Mouse (Mus musculus) hindbrain, embryonic 12.5 days (tissue): Measurements from ENCODE around the gene Gm14137. TPM values are rescaled to one million over a fixed set of nuclear protein-coding genes. Genes with fewer than 3 reads are reported as not detected.
A peak's percentile ranks its signal among the peaks of the same experiment; 100 is the strongest.

ENCODE experiments used
- ATAC-seq: fragments of 200-750 bp; cut with Nextera tagmentation; 2 replicates; pipeline ENCODE4 v1.8.0; 2017; ENCODE audit warnings: moderate TSS enrichment; ENCODE audit not compliant: low FRiP score
- H3K27ac ChIP-seq: fragments of 300-500 bp; sonication (generic); 2 replicates; pipeline ENCODE4 v1.5.1; 2016; ENCODE audit warnings: mild to moderate bottlenecking
- H3K27me3 ChIP-seq: fragments of 300-500 bp; sonication (generic); 2 replicates; pipeline ENCODE4 v1.6.1; 2016; ENCODE audit warnings: mild to moderate bottlenecking
- H3K36me3 ChIP-seq: fragments of 300-500 bp; sonication (generic); 2 replicates; pipeline ENCODE4 v1.6.1; 2016; ENCODE audit warnings: mild to moderate bottlenecking
- H3K4me1 ChIP-seq: fragments of 300-500 bp; sonication (generic); 2 replicates; pipeline ENCODE4 v1.6.1; 2016
- H3K4me2 ChIP-seq: fragments of 300-500 bp; sonication (generic); replicated peaks from 2 replicates; pipeline ENCODE4 v1.6.1; 2016; ENCODE audit warnings: mild to moderate bottlenecking
- H3K4me3 ChIP-seq: fragments of 300-500 bp; sonication (generic); 2 replicates; pipeline ENCODE4 v1.5.1; 2016; ENCODE audit warnings: mild to moderate bottlenecking
- H3K9ac ChIP-seq: fragments of 300-500 bp; sonication (generic); 2 replicates; pipeline ENCODE4 v1.6.1; 2016; ENCODE audit warnings: mild to moderate bottlenecking, moderate library complexity
- H3K9me3 ChIP-seq: fragments of 300-500 bp; sonication (generic); replicated peaks from 2 replicates; pipeline ENCODE4 v1.6.1; 2016; ENCODE audit warnings: mild to moderate bottlenecking
- WGBS: fragments of 180-500 bp; shearing (Covaris S2); methylation state at CpG from one replicate; pipeline ENCODE4 v1.1.7; 2016; 5-methylcytosine and 5-hydroxymethylcytosine counted together
- polyA plus RNA-seq: library from polyadenylated mRNA; unstranded; fragments of >200 nt; fragmentation: Nextera tagmentation; extraction: Ambion mirVana; gene quantifications from 2 replicates; pipeline ENCODE4 v1.2.1, GENCODE M21; 2016

The Gm14137 gene
- polyA plus RNA-seq, 1 experiment from 2014 or later: 0.96 TPM

DNA sequence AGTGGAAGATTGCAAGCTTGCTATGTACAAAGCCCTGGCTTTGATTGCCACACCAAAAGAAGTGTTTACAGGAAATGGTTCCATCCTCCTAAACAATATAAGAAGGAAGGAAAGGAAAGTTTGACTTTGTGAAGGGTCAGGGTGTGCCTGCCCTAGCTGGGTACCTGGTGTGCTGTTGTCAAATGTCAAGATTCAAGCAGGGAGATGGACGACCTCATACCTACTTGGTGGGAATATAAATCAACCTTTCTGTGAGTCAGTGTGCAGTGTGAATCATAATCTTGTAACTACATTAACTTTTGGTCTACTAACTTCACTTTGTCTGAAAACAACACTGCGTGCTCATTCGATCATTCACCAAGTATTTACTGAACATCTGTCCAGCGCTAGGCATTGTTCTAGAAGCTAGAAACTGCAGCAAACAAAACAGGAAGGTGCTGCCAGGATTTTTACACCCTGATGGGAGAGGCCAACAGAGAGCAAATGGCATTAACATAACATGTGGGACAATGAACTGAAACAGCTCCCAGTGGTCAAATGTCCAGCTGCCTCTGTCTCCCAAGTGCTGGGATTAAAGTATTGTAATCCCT, 29.7 kb downstream of the Gm14137 start:
- no peaks in the 10 kb centered on the region for H3K27me3 ChIP-seq
- ATAC-seq: no peak
- WGBS: 83% methylated on average over 4 of the region's 4 CpGs
- H3K9ac ChIP-seq: no peak overlapping the region
- no peaks in the 10 kb centered on the region for H3K36me3 ChIP-seq
- H3K27ac ChIP-seq: no peak overlapping the region
- no peak overlapping the region for H3K4me3 ChIP-seq
- no peaks in the 10 kb centered on the region for H3K9me3 ChIP-seq
- H3K4me2 ChIP-seq: no peak overlapping the region
- peaks cover 11% of the 10 kb centered on the region for H3K4me1 ChIP-seq

DNA sequence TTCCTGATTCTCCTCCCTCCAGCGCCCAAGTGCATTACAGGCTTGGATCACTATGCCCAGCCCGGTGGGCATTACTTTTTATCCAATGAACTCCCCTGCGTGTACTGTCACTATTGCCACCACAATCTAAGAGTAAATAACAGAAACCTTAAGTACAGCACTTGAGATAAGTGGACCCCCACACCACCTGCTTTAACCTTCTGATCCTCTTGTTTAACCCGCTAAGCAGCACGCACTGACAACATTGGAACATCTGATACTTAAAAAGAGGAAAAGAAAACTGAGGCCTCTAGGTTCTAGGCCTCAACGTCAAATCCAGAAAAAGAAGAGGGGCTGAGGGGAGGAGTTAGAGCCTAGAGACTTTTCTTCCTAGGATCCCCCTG, 33.6 kb downstream of the Gm14137 start:
- peaks cover 18% of the 10 kb centered on the region for H3K4me1 ChIP-seq
- no peak for ATAC-seq
- H3K9ac ChIP-seq: peak overlapping the region; percentile 66
- peak overlapping the region; percentile 68 for H3K4me2 ChIP-seq
- H3K27me3 ChIP-seq: no peaks in the 10 kb centered on the region
- H3K9me3 ChIP-seq: no peaks in the 10 kb centered on the region
- peak overlapping the region; percentile 81 for H3K27ac ChIP-seq
- peaks cover 27% of the 10 kb centered on the region for H3K36me3 ChIP-seq
- H3K4me3 ChIP-seq: peak overlapping the region; percentile 67
- WGBS: 24% methylated on average over 6 of the region's 6 CpGs

DNA sequence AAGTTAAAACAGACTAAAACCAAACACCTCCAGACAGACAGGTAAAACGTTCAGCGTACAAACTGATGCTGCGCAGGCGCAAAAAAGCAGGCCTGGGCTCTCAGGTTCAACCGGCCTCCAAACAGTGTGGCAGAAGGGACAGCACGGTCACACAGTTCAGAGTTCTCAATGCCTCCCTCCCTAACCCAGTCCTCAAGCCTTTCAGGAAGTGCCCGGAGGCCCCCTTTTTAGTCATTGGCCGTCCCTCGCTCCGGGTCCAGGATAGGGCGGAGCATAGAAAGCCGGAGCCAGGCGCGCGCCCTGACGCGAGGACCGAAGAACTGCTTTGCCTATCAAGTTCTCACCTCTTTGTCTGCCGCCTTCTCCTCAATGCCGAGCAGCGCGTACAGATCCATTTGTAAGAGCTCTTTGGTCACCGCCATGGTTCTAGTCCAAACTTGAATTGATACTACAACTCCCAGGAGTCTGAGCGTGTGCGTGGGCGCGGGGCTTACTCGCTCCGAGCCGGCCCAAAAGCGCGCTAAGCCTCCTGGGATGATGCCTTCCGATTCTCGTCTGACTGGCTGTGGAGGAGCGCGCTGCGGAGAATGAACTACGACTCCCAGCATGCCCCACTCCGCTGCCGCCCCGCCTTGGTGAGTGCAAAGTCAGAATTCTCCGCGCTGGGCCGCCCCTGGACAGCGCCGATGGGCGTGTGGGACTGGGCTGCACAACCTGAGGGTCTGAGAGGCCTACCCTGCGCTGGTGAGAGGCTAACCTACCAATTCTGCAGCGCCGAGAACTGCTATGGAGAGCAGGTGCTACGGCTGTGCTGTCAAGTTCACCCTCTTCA, 34.3 kb downstream of the Gm14137 start, which contains the start of the genes Zfyve19 and Dnajc17:
Gene Zfyve19, plus strand, starts transcription at position 274 of the 832 bp plus-strand sequence.
Gene Dnajc17, minus strand, starts transcription at position 452 of the 832 bp plus-strand sequence.
- Histone ChIP-seq H3K9me3 (no peaks in the 10 kb centered on the region), H3K36me3 (peaks cover 30% of the 10 kb centered on the region), H3K27ac (peak within 1 kb of the TSS; percentile 81), H3K4me1 (peaks cover 16% of the 10 kb centered on the region), H3K4me2 (peak within 1 kb of the TSS; percentile 68), H3K4me3 (peak within 1 kb of the TSS; percentile 67), H3K9ac (peak within 1 kb of the TSS; percentile 69), H3K27me3 (no peaks in the 10 kb centered on the region)
- under 1% methylated on average over 51 of the region's 51 CpGs for WGBS
- peak; percentile 98 for ATAC-seq

DNA sequence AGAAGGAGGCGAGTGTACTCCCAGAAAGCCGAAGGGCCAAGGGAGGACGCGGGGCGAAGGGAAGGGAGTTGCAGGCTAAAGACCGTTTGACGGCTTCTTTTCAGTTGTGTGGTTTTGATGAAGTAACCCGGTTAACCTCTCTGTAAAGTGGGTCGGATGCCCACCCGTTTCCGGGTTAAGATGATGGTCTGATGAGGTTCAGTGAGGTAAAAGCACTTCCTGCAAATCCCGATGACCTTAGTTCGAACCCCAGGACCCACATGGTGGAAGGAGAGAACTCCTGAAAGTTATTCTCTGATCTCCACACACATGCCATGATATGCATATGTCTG, 34.8 kb downstream of the Gm14137 start:
- H3K4me2 ChIP-seq: peak overlapping the region; percentile 68
- peak overlapping the region; percentile 67 for H3K4me3 ChIP-seq
- no peaks in the 10 kb centered on the region for H3K27me3 ChIP-seq
- peak; percentile 15; the same call in 1 of the 2 replicates for ATAC-seq
- peaks cover 16% of the 10 kb centered on the region for H3K4me1 ChIP-seq
- under 1% methylated on average over 13 of the region's 13 CpGs for WGBS
- no peaks in the 10 kb centered on the region for H3K9me3 ChIP-seq
- H3K27ac ChIP-seq: peak overlapping the region; percentile 74
- H3K9ac ChIP-seq: peak overlapping the region; percentile 69
- H3K36me3 ChIP-seq: peaks cover 30% of the 10 kb centered on the region

Other genes with a start within 250 kb of the Gm14137 start
- 26.9 and 29.6 TPM in 2 replicates for gene Chst14, start 248.0 kb upstream of the Gm14137 start, polyA plus RNA-seq
- 27.3 and 27.6 TPM in 2 replicates for gene Ccdc32, start 145.1 kb upstream of the Gm14137 start, polyA plus RNA-seq
- 5.3 and 5.5 TPM in 2 replicates for gene Rpusd2, start 139.7 kb upstream of the Gm14137 start, polyA plus RNA-seq
- gene Knl1, start 127.4 kb upstream of the Gm14137 start, polyA plus RNA-seq: 37.8 and 39.3 TPM in 2 replicates
- 31.4 and 33.7 TPM in 2 replicates for gene Rad51, start 61.7 kb upstream of the Gm14137 start, polyA plus RNA-seq
- gene Rmdn3, start 17.5 kb upstream of the Gm14137 start, polyA plus RNA-seq: 45.5 and 45.9 TPM in 2 replicates
- 8.3 and 11.7 TPM in 2 replicates for gene Gchfr, start 6.7 kb upstream of the Gm14137 start, polyA plus RNA-seq
- gene Zfyve19, start 34.1 kb downstream of the Gm14137 start, polyA plus RNA-seq: 46.9 and 53.3 TPM in 2 replicates
- gene Dnajc17, start 34.3 kb downstream of the Gm14137 start, polyA plus RNA-seq: 22.6 and 23.3 TPM in 2 replicates
- gene Ppp1r14d, start 55.4 kb downstream of the Gm14137 start, polyA plus RNA-seq: 0.37 TPM in 1 of 2 replicates, not detected in the other
- 3.0 and 6.4 TPM in 2 replicates for gene Spint1, start 62.9 kb downstream of the Gm14137 start, polyA plus RNA-seq
- 5.8 and 8.2 TPM in 2 replicates for gene Rhov, start 96.8 kb downstream of the Gm14137 start, polyA plus RNA-seq
- 28.2 and 28.3 TPM in 2 replicates for gene Vps18, start 114.2 kb downstream of the Gm14137 start, polyA plus RNA-seq
- gene Dll4, start 151.3 kb downstream of the Gm14137 start, polyA plus RNA-seq: 5.6 TPM in 2 replicates
- gene Chac1, start 176.7 kb downstream of the Gm14137 start, polyA plus RNA-seq: 1.9 and 2.4 TPM in 2 replicates